Mouse (Mus musculus): ENCODE data around the gene Rabgap1l. TPM values are rescaled to one million over a fixed set of nuclear protein-coding genes. Genes with fewer than 3 reads are reported as not detected.

The Rabgap1l gene
- polyA plus RNA-seq, 1 experiment from 2014 or later = 53.5 TPM

- Histone ChIP-seq H3K27me3 (ENCODE audit: control insufficient read depth, insufficient read depth, low read length) (no peaks in the 10 kb centered on the region), H3K9ac (ENCODE audit: low read depth, low read length) (no peak overlapping the region), H3K4me2 (no peak overlapping the region), H3K4me3 (ENCODE audit: low read depth, low read length) (no peak overlapping the region), H3K9me3 (replicated peaks; ENCODE audit: control insufficient read depth, low read length) (no peaks in the 10 kb centered on the region), H3K4me1 (ENCODE audit: control insufficient read depth, insufficient read depth, low read length) (no peaks in the 10 kb centered on the region; the same call in 1 of the 2 replicates), H3K27ac (ENCODE audit: low read depth, low read length) (no peak overlapping the region), H3K36me3 (ENCODE audit: control insufficient read depth, insufficient read depth, low read length) (no peaks in the 10 kb centered on the region; the same call in 1 of the 2 replicates)
- no peak for ATAC-seq (replicated peaks; ENCODE audit: insufficient number of reproducible peaks, low FRiP score, low TSS enrichment)
- WGBS (ENCODE audit: insufficient replicate concordance) = 3% methylated on average over 2 of the region's 2 CpGs
Observed at GRCm38 (mm10) chr1:160743229-160743628, 49.8 kb downstream of the Rabgap1l start.

- no peak overlapping the region for H3K4me3 ChIP-seq (ENCODE audit: low read depth, low read length)
- H3K9ac ChIP-seq (ENCODE audit: low read depth, low read length) = no peak overlapping the region
- H3K4me1 ChIP-seq (ENCODE audit: control insufficient read depth, insufficient read depth, low read length) = no peaks in the 10 kb centered on the region; the same call in 1 of the 2 replicates
- no peaks in the 10 kb centered on the region for H3K9me3 ChIP-seq (replicated peaks; ENCODE audit: control insufficient read depth, low read length)
- no peak overlapping the region for H3K4me2 ChIP-seq
- no peak for ATAC-seq (replicated peaks; ENCODE audit: insufficient number of reproducible peaks, low FRiP score, low TSS enrichment)
- WGBS (ENCODE audit: insufficient replicate concordance) = 54% methylated on average over 2 of the region's 2 CpGs
- no peaks in the 10 kb centered on the region; the same call in 1 of the 2 replicates for H3K36me3 ChIP-seq (ENCODE audit: control insufficient read depth, insufficient read depth, low read length)
- no peaks in the 10 kb centered on the region for H3K27me3 ChIP-seq (ENCODE audit: control insufficient read depth, insufficient read depth, low read length)
- no peak overlapping the region for H3K27ac ChIP-seq (ENCODE audit: low read depth, low read length)
Observed at GRCm38 (mm10) chr1:160740650-160741049, 52.4 kb downstream of the Rabgap1l start.

- Histone ChIP-seq H3K27me3 (ENCODE audit: control insufficient read depth, insufficient read depth, low read length) (no peaks in the 10 kb centered on the region), H3K27ac (ENCODE audit: low read depth, low read length) (no peak overlapping the region), H3K4me3 (ENCODE audit: low read depth, low read length) (no peak overlapping the region), H3K36me3 (ENCODE audit: control insufficient read depth, insufficient read depth, low read length) (no peaks in the 10 kb centered on the region; the same call in 1 of the 2 replicates), H3K9me3 (replicated peaks; ENCODE audit: control insufficient read depth, low read length) (no peaks in the 10 kb centered on the region), H3K9ac (ENCODE audit: low read depth, low read length) (no peak overlapping the region), H3K4me1 (ENCODE audit: control insufficient read depth, insufficient read depth, low read length) (no peaks in the 10 kb centered on the region), H3K4me2 (no peak overlapping the region)
- ATAC-seq (replicated peaks; ENCODE audit: insufficient number of reproducible peaks, low FRiP score, low TSS enrichment) = no peak
- WGBS (ENCODE audit: insufficient replicate concordance) = 76% methylated on average over 2 of the region's 2 CpGs
Observed at GRCm38 (mm10) chr1:160734743-160735142, 58.3 kb downstream of the Rabgap1l start.

- no peak overlapping the region for H3K4me2 ChIP-seq
- ATAC-seq (replicated peaks; ENCODE audit: insufficient number of reproducible peaks, low FRiP score, low TSS enrichment) = no peak
- H3K9ac ChIP-seq (ENCODE audit: low read depth, low read length) = no peak overlapping the region
- WGBS (ENCODE audit: insufficient replicate concordance) = 68% methylated on average over 4 of the region's 4 CpGs
- no peaks in the 10 kb centered on the region for H3K36me3 ChIP-seq (ENCODE audit: control insufficient read depth, insufficient read depth, low read length)
- no peaks in the 10 kb centered on the region for H3K4me1 ChIP-seq (ENCODE audit: control insufficient read depth, insufficient read depth, low read length)
- no peaks in the 10 kb centered on the region for H3K9me3 ChIP-seq (replicated peaks; ENCODE audit: control insufficient read depth, low read length)
- H3K4me3 ChIP-seq (ENCODE audit: low read depth, low read length) = no peak overlapping the region
- H3K27me3 ChIP-seq (ENCODE audit: control insufficient read depth, insufficient read depth, low read length) = no peaks in the 10 kb centered on the region
- no peak overlapping the region for H3K27ac ChIP-seq (ENCODE audit: low read depth, low read length)
Observed at GRCm38 (mm10) chr1:160729944-160730343, 63.1 kb downstream of the Rabgap1l start.

GRCm38 (mm10) chr1:160717742-160718141, 75.3 kb downstream of the Rabgap1l start:
- H3K4me2 ChIP-seq = no peak overlapping the region
- H3K27ac ChIP-seq (ENCODE audit: low read depth, low read length) = no peak overlapping the region
- no peak overlapping the region for H3K4me3 ChIP-seq (ENCODE audit: low read depth, low read length)
- peaks cover 4% of the 10 kb centered on the region; the same call in 1 of the 2 replicates for H3K36me3 ChIP-seq (ENCODE audit: control insufficient read depth, insufficient read depth, low read length)
- 18% methylated on average over 3 of the region's 3 CpGs for WGBS (ENCODE audit: insufficient replicate concordance)
- no peak for ATAC-seq (replicated peaks; ENCODE audit: insufficient number of reproducible peaks, low FRiP score, low TSS enrichment)
- no peaks in the 10 kb centered on the region for H3K27me3 ChIP-seq (ENCODE audit: control insufficient read depth, insufficient read depth, low read length)
- no peak overlapping the region for H3K9ac ChIP-seq (ENCODE audit: low read depth, low read length)
- peaks cover 7% of the 10 kb centered on the region for H3K4me1 ChIP-seq (ENCODE audit: control insufficient read depth, insufficient read depth, low read length)
- no peaks in the 10 kb centered on the region for H3K9me3 ChIP-seq (replicated peaks; ENCODE audit: control insufficient read depth, low read length)

- no peak overlapping the region for H3K4me2 ChIP-seq
- no peaks in the 10 kb centered on the region for H3K36me3 ChIP-seq (ENCODE audit: control insufficient read depth, insufficient read depth, low read length)
- H3K4me1 ChIP-seq (ENCODE audit: control insufficient read depth, insufficient read depth, low read length) = peaks cover 7% of the 10 kb centered on the region
- H3K9ac ChIP-seq (ENCODE audit: low read depth, low read length) = no peak overlapping the region
- no peak overlapping the region for H3K4me3 ChIP-seq (ENCODE audit: low read depth, low read length)
- no peaks in the 10 kb centered on the region for H3K9me3 ChIP-seq (replicated peaks; ENCODE audit: control insufficient read depth, low read length)
- no peak overlapping the region for H3K27ac ChIP-seq (ENCODE audit: low read depth, low read length)
- H3K27me3 ChIP-seq (ENCODE audit: control insufficient read depth, insufficient read depth, low read length) = no peaks in the 10 kb centered on the region
- ATAC-seq (replicated peaks; ENCODE audit: insufficient number of reproducible peaks, low FRiP score, low TSS enrichment) = no peak
Observed at GRCm38 (mm10) chr1:160714685-160715084, 78.3 kb downstream of the Rabgap1l start.

GRCm38 (mm10) chr1:160713887-160714286, 79.1 kb downstream of the Rabgap1l start:
- Histone ChIP-seq H3K4me1 (ENCODE audit: control insufficient read depth, insufficient read depth, low read length) (peaks cover 7% of the 10 kb centered on the region), H3K9me3 (replicated peaks; ENCODE audit: control insufficient read depth, low read length) (no peaks in the 10 kb centered on the region), H3K36me3 (ENCODE audit: control insufficient read depth, insufficient read depth, low read length) (no peaks in the 10 kb centered on the region), H3K9ac (ENCODE audit: low read depth, low read length) (no peak overlapping the region), H3K4me2 (peak overlapping the region; percentile 34; the same call in 1 of the 2 replicates), H3K27me3 (ENCODE audit: control insufficient read depth, insufficient read depth, low read length) (no peaks in the 10 kb centered on the region), H3K4me3 (ENCODE audit: low read depth, low read length) (no peak overlapping the region), H3K27ac (ENCODE audit: low read depth, low read length) (peak overlapping the region; percentile 41; the same call in 1 of the 2 replicates)
- no peak for ATAC-seq (replicated peaks; ENCODE audit: insufficient number of reproducible peaks, low FRiP score, low TSS enrichment)
- 37% methylated on average over 4 of the region's 4 CpGs for WGBS (ENCODE audit: insufficient replicate concordance)

- WGBS (ENCODE audit: insufficient replicate concordance) = 45% methylated on average over 1 of the region's 1 CpGs
- peak overlapping the region; percentile 41; the same call in 1 of the 2 replicates for H3K27ac ChIP-seq (ENCODE audit: low read depth, low read length)
- ATAC-seq (replicated peaks; ENCODE audit: insufficient number of reproducible peaks, low FRiP score, low TSS enrichment) = no peak
Observed at GRCm38 (mm10) chr1:160713383-160713782, 79.6 kb downstream of the Rabgap1l start.

GRCm38 (mm10) chr1:160710539-160710938, 82.5 kb downstream of the Rabgap1l start:
- Histone ChIP-seq H3K9ac (ENCODE audit: low read depth, low read length) (no peak overlapping the region), H3K4me3 (ENCODE audit: low read depth, low read length) (no peak overlapping the region), H3K4me1 (ENCODE audit: control insufficient read depth, insufficient read depth, low read length) (peaks cover 7% of the 10 kb centered on the region), H3K9me3 (replicated peaks; ENCODE audit: control insufficient read depth, low read length) (no peaks in the 10 kb centered on the region), H3K4me2 (no peak overlapping the region), H3K27me3 (ENCODE audit: control insufficient read depth, insufficient read depth, low read length) (no peaks in the 10 kb centered on the region), H3K27ac (ENCODE audit: low read depth, low read length) (no peak overlapping the region), H3K36me3 (ENCODE audit: control insufficient read depth, insufficient read depth, low read length) (no peaks in the 10 kb centered on the region)
- no peak for ATAC-seq (replicated peaks; ENCODE audit: insufficient number of reproducible peaks, low FRiP score, low TSS enrichment)

More at GRCm38 (mm10) chr1:160713383-160713782, 79.6 kb downstream of the Rabgap1l start:
- Histone ChIP-seq H3K4me2 (no peak overlapping the region), H3K4me1 (ENCODE audit: control insufficient read depth, insufficient read depth, low read length) (peaks cover 7% of the 10 kb centered on the region), H3K9ac (ENCODE audit: low read depth, low read length) (no peak overlapping the region), H3K9me3 (replicated peaks; ENCODE audit: control insufficient read depth, low read length) (no peaks in the 10 kb centered on the region), H3K4me3 (ENCODE audit: low read depth, low read length) (no peak overlapping the region), H3K36me3 (ENCODE audit: control insufficient read depth, insufficient read depth, low read length) (no peaks in the 10 kb centered on the region), H3K27me3 (ENCODE audit: control insufficient read depth, insufficient read depth, low read length) (no peaks in the 10 kb centered on the region)
